Mouse (Mus musculus) cortical plate, adult 2 months (tissue): ENCODE measurements around the gene Casp7.

Experiments used
- CTCF ChIP-seq: fragments of 200-500 bp; IDR thresholded peaks from 2 replicates; pipeline ENCODE4 v1.5.1; 2011; ENCODE audit warnings: mild to moderate bottlenecking, control low read depth, low read length; ENCODE audit not compliant: insufficient read depth; ENCODE audit errors: extremely low read depth
- POLR2A ChIP-seq: fragments of 200-500 bp; IDR thresholded peaks from 2 replicates; pipeline ENCODE4 v1.6.1; 2011; ENCODE audit warnings: mild to moderate bottlenecking, low read length, control low read depth; ENCODE audit not compliant: insufficient read depth; ENCODE audit errors: extremely low read depth

DNA sequence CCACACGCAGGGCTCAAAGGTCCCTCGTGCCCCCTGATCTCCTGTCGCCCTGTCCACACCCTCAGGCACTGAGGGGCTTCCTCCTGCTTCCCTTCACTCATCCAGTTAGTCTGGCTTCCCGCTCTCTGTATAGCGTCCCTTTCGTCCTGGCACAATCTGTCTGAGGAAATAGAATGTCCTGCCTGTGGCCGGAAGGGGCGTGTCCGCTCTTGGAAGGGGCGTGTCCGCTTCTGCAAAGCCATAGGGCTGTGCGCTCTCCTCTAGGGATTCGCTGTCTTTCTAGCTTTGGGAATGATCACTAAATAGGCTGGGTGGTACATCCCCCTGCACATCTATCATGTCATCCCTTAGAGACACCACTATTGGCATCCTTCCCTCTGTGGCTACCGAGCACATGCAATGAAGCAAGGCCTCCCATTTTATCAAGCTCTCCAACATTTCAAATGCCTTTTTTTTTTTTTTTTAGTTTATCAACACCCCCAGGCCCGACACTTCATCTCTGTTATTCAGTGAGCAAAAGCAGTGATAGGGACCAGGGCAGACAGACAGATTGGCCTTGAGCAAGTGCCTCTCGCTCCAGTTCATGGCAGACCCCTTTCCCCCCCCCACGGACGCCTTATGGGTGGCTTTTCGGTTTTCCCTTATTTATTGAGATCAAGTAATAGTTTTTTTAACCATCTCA, 78.1 kb downstream of the Casp7 start:
- TF ChIP-seq POLR2A: no peak
- TF ChIP-seq CTCF: no peak
